Comparison of ENCODE assay signal across 8 mouse cellular contexts in the genomic region with DNA sequence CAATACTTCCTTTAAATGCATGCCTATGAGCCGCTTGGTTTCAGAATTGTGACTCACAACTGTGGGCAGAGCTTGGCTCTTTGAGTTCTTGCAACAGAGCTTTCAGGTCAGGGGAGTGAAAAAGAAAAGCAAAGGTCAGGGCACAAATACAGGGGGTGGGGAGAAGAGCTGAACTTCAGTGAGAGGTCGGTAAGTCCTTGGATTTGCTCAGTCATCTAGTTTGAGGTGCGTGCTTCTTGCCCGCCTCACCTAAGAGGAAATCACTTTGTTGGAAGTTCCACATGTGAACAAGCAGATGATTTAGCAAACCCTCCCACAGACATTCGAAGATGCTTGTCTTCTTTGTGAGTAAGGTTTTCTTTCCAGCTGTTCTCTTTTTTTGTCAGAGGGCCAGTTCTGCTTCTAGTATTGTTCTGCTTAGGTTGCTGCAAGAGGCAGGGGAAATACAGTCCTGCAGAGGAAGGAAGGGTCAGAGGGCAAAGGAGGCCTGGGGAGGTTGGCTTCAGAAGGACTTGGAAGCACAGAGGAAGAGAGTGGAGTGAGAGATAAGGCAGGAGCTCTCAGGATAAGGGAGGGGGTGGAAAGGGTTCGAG. TPM values are rescaled to one million over a fixed set of nuclear protein-coding genes. Genes with fewer than 3 reads are reported as not detected.
DNase-seq lines count a peak whose midpoint lies in the region; ATAC-seq lines count a peak whose summit lies in the region.

No protein-coding gene starts in this region.

- no peak overlapping the region for H3K9ac ChIP-seq in hindbrain, embryonic 11.5 days (ENCODE audit: low read depth, low read length)
- H3K9ac ChIP-seq in hindbrain, embryonic 14.5 days, result no peak overlapping the region
- no peak overlapping the region for H3K9ac ChIP-seq in lung, embryonic 16.5 days (ENCODE audit: low read length)

- 23% methylated on average over 6 of the region's 6 CpGs for WGBS in hindbrain, embryonic 11.5 days
- WGBS in hindbrain, embryonic 14.5 days, result 34% methylated on average over 6 of the region's 6 CpGs
- WGBS in lung, embryonic 16.5 days, result 44% methylated on average over 6 of the region's 6 CpGs

- no peaks in the 10 kb centered on the region for H3K9me3 ChIP-seq in hindbrain, embryonic 11.5 days (ENCODE audit: control insufficient read depth, low read length)
- no peaks in the 10 kb centered on the region for H3K9me3 ChIP-seq in hindbrain, embryonic 14.5 days (ENCODE audit: control insufficient read depth, low read length)
- no peaks in the 10 kb centered on the region for H3K9me3 ChIP-seq in lung, embryonic 16.5 days (ENCODE audit: control insufficient read depth, low read length)

- H3K27ac ChIP-seq in hindbrain, embryonic 11.5 days (ENCODE audit: low read depth, low read length), result no peak overlapping the region
- H3K27ac ChIP-seq in hindbrain, embryonic 14.5 days, result no peak overlapping the region
- peak overlapping the region; percentile 47; the same call in 1 of the 2 replicates for H3K27ac ChIP-seq in lung, embryonic 16.5 days (ENCODE audit: low read length)

- no peaks in the 10 kb centered on the region for H3K4me1 ChIP-seq in hindbrain, embryonic 11.5 days (replicated peaks; ENCODE audit: control insufficient read depth, insufficient read depth, low read length)
- no peaks in the 10 kb centered on the region for H3K4me1 ChIP-seq in hindbrain, embryonic 14.5 days (replicated peaks; ENCODE audit: control insufficient read depth, insufficient read depth, low read length)
- H3K4me1 ChIP-seq in lung, embryonic 16.5 days (replicated peaks; ENCODE audit: control insufficient read depth, insufficient read depth, low read length), result peaks cover 6% of the 10 kb centered on the region; the same call in 1 of the 2 replicates

- no peak overlapping the region for H3K4me3 ChIP-seq in hindbrain, embryonic 11.5 days (ENCODE audit: low read depth, low read length)
- no peak overlapping the region for H3K4me3 ChIP-seq in hindbrain, embryonic 14.5 days (replicated peaks; ENCODE audit: low read length)
- no peak overlapping the region for H3K4me3 ChIP-seq in lung, embryonic 16.5 days (ENCODE audit: low read length)

- DNase-seq in hindbrain, embryonic 11.5 days (ENCODE audit: low spot score), result peak; percentile 21
- no peak for DNase-seq in hindbrain, embryonic 14.5 days (ENCODE audit: low spot score)
- DNase-seq in embryo, embryonic 10.5 days (ENCODE audit: low spot score), result peak; percentile 52
- no peak for DNase-seq in thymus, postnatal 4 days
- no peak for DNase-seq in MN1 (ENCODE audit: low spot score)
- DNase-seq in gastrocnemius, postnatal 25 days, result no peak

- H3K27me3 ChIP-seq in hindbrain, embryonic 11.5 days (ENCODE audit: control insufficient read depth, insufficient read depth, low read length), result no peaks in the 10 kb centered on the region
- no peaks in the 10 kb centered on the region for H3K27me3 ChIP-seq in hindbrain, embryonic 14.5 days (ENCODE audit: control insufficient read depth, insufficient read depth, low read length)
- no peaks in the 10 kb centered on the region for H3K27me3 ChIP-seq in lung, embryonic 16.5 days (ENCODE audit: control insufficient read depth, insufficient read depth, low read depth, low read length)

- H3K4me2 ChIP-seq in hindbrain, embryonic 11.5 days (replicated peaks; ENCODE audit: low read depth, low read length), result no peak overlapping the region
- H3K4me2 ChIP-seq in hindbrain, embryonic 14.5 days (replicated peaks), result no peak overlapping the region
- H3K4me2 ChIP-seq in lung, embryonic 16.5 days (ENCODE audit: low read depth, low read length), result no peak overlapping the region

- ATAC-seq in hindbrain, embryonic 11.5 days (ENCODE audit: low FRiP score), result no peak
- no peak for ATAC-seq in hindbrain, embryonic 14.5 days (ENCODE audit: low FRiP score)
- peak; percentile 51 for ATAC-seq in inflammation-experienced regulatory T-cells, adult 6 months
- ATAC-seq in lung, embryonic 16.5 days (ENCODE audit: low read depth), result peak; percentile 70; the same call in 1 of the 2 replicates

- no peaks in the 10 kb centered on the region for H3K36me3 ChIP-seq in hindbrain, embryonic 11.5 days (ENCODE audit: control insufficient read depth, insufficient read depth, low read length)
- H3K36me3 ChIP-seq in hindbrain, embryonic 14.5 days (replicated peaks; ENCODE audit: control insufficient read depth, insufficient read depth), result no peaks in the 10 kb centered on the region
- H3K36me3 ChIP-seq in lung, embryonic 16.5 days (ENCODE audit: control insufficient read depth, insufficient read depth, low read length), result no peaks in the 10 kb centered on the region

RNA-seq across cellular contexts. Expression of gene Gtdc1, which starts 25.5 kb away (rescaled TPM):
- polyA plus RNA-seq in hindbrain, embryonic 11.5 days (2014; fragmentation: Nextera tagmentation; extraction: Ambion mirVana), result 16.6 and 17.3 TPM in 2 replicates
- polyA plus RNA-seq in hindbrain, embryonic 14.5 days (2014; fragmentation: Nextera tagmentation; extraction: Ambion mirVana), result 23.0 and 23.7 TPM in 2 replicates
- 10 to 100 TPM; 14.3 to 31.2 (median 21.5) TPM for polyA plus RNA-seq in inflammation-experienced regulatory T-cells, adult 6 months (2017; shearing (Covaris generic))
- 11.7 and 13.2 TPM in 2 replicates for polyA plus RNA-seq in lung, embryonic 16.5 days (2015; fragmentation: Nextera tagmentation; extraction: Ambion mirVana)
- total RNA-seq in gastrocnemius, postnatal 25 days (2021), result 10 to 100 TPM; 22.3 to 22.6 TPM

Comparison
In these comparisons a context has a peak if more than half of its experiments do, and no peak if none do; other contexts are left out.
1. DNase-seq: peak in hindbrain, embryonic 11.5 days (single experiment) and embryo, embryonic 10.5 days (single experiment); none in hindbrain, embryonic 14.5 days (single experiment), thymus, postnatal 4 days (single experiment), MN1 (single experiment) and gastrocnemius, postnatal 25 days (single experiment).
2. ATAC-seq: peak in inflammation-experienced regulatory T-cells, adult 6 months (single experiment) and lung, embryonic 16.5 days (single experiment); none in hindbrain, embryonic 11.5 days (single experiment) and hindbrain, embryonic 14.5 days (single experiment).